Mouse (Mus musculus): ENCODE data around the gene 2410131K14Rik.

- no peak for TF ChIP-seq MAX (IDR thresholded peaks at IDR 0.05)
- no peak for TF ChIP-seq CTCF (IDR thresholded peaks at IDR 0.05; ENCODE audit: control insufficient read depth, insufficient read depth, insufficient read length)
- TF ChIP-seq MYOG (IDR thresholded peaks at IDR 0.05; ENCODE audit: control insufficient read depth, extremely low read depth, insufficient read length) = no peak
Observed at GRCm38 (mm10) chr5:118262418-118262817, 17.4 kb downstream of the 2410131K14Rik start.

Measured in C2C12 (cell line).